Mouse (Mus musculus) neural tube, embryonic 14.5 days (tissue): Measurements from ENCODE around the gene Fbrs. TPM values are rescaled to one million over a fixed set of nuclear protein-coding genes. Genes with fewer than 3 reads are reported as not detected.
A peak's percentile ranks its signal among the peaks of the same experiment; 100 is the strongest.

Experiments
- ATAC-seq: fragments of 200-750 bp; cut with Nextera tagmentation; 2 replicates; pipeline ENCODE4 v1.8.0; 2017; ENCODE audit warnings: low read depth, mild to moderate bottlenecking, moderate TSS enrichment, moderate library complexity
- H3K27ac ChIP-seq: fragments of 300-500 bp; sonication (generic); 2 replicates; pipeline ENCODE4 v1.5.1; 2014; ENCODE audit warnings: low read depth, mild to moderate bottlenecking, control low read depth, low read length, moderate library complexity, mixed read lengths
- H3K27me3 ChIP-seq: fragments of 300-500 bp; sonication (generic); 2 replicates; pipeline ENCODE4 v1.6.1; 2014; ENCODE audit warnings: low read length; ENCODE audit not compliant: control insufficient read depth, insufficient read depth
- H3K36me3 ChIP-seq: fragments of 300-500 bp; sonication (generic); 2 replicates; pipeline ENCODE4 v1.6.1; 2014; ENCODE audit warnings: low read length, mixed read lengths; ENCODE audit not compliant: control insufficient read depth, insufficient read depth
- H3K4me1 ChIP-seq: fragments of 300-500 bp; sonication (generic); 2 replicates; pipeline ENCODE4 v1.6.1; 2014; ENCODE audit warnings: low read length; ENCODE audit not compliant: control insufficient read depth, insufficient read depth
- H3K4me2 ChIP-seq: fragments of 300-500 bp; sonication (generic); 2 replicates; pipeline ENCODE4 v1.6.1; 2014; ENCODE audit warnings: mild to moderate bottlenecking, low read depth, low read length, control low read depth
- H3K4me3 ChIP-seq: fragments of 300-500 bp; sonication (generic); 2 replicates; pipeline ENCODE4 v1.5.1; 2014; ENCODE audit warnings: low read depth, low read length, control low read depth, mixed read lengths
- H3K9ac ChIP-seq: fragments of 300-500 bp; sonication (generic); replicated peaks from 2 replicates; pipeline ENCODE4 v1.6.1; 2014; ENCODE audit warnings: low read depth, mild to moderate bottlenecking, control low read depth, low read length, mixed read lengths
- H3K9me3 ChIP-seq: fragments of 300-500 bp; sonication (generic); 2 replicates; pipeline ENCODE4 v1.6.1; 2016; ENCODE audit warnings: low read length; ENCODE audit not compliant: control insufficient read depth
- WGBS: fragments of 180-500 bp; shearing (Covaris S2); extraction: QIAGEN DNeasy Blood & Tissue Kit; methylation state at CpG from one replicate; pipeline ENCODE4 v1.1.7; 2014; 5-methylcytosine and 5-hydroxymethylcytosine counted together
- polyA plus RNA-seq: library from polyadenylated mRNA; unstranded; fragments of >200 nt; fragmentation: Nextera tagmentation; extraction: Ambion mirVana; gene quantifications from 2 replicates; pipeline ENCODE4 v1.2.1, GENCODE M21; 2014

The Fbrs gene
- polyA plus RNA-seq, 1 experiment from 2014 or later: 15.5 TPM

DNA sequence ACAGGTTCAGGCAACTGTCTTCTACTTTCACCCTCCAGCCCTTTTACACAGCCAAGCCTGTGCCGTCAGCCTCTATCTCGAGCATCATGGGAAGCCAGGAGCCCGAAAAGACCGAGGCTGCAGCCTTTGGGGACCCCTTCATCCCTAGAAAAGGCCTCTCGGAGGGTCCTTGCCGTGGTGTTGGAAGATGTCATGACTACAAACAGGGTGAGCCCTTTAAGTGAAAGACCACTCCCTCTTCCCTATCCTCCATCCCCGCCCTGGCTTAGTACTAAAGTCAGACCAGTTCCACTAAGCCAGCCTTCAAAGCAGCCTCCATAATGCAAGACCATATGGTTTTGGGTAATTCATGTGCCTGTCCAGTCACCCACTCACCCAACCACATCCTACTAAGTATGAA is 6.9 kb upstream of the Fbrs start:
- peak; percentile 4; the same call in 1 of the 2 replicates for ATAC-seq
- Histone ChIP-seq H3K4me2 (peak overlapping the region; percentile 88), H3K4me3 (peak overlapping the region; percentile 91), H3K27ac (peak overlapping the region; percentile 98), H3K9me3 (no peaks in the 10 kb centered on the region), H3K4me1 (peaks cover 18% of the 10 kb centered on the region), H3K27me3 (no peaks in the 10 kb centered on the region), H3K36me3 (peaks cover 24% of the 10 kb centered on the region), H3K9ac (peak overlapping the region; percentile 90)
- WGBS: 1% methylated on average over 7 of the region's 7 CpGs

GRCm38 (mm10) chr7:127473705-127474104 is 5.3 kb upstream of the Fbrs start:
- no peak overlapping the region for H3K9ac ChIP-seq
- no peaks in the 10 kb centered on the region for H3K9me3 ChIP-seq
- H3K4me3 ChIP-seq: no peak overlapping the region
- no peak overlapping the region for H3K4me2 ChIP-seq
- H3K36me3 ChIP-seq: peaks cover 24% of the 10 kb centered on the region
- no peaks in the 10 kb centered on the region for H3K27me3 ChIP-seq
- no peak overlapping the region for H3K27ac ChIP-seq
- ATAC-seq: no peak
- H3K4me1 ChIP-seq: peaks cover 18% of the 10 kb centered on the region
- WGBS: 76% methylated on average over 5 of the region's 5 CpGs

- Histone ChIP-seq H3K27me3 (no peaks in the 10 kb centered on the region), H3K4me2 (no peak overlapping the region), H3K9ac (no peak overlapping the region), H3K27ac (no peak overlapping the region), H3K9me3 (no peaks in the 10 kb centered on the region), H3K4me1 (peaks cover 15% of the 10 kb centered on the region), H3K36me3 (peaks cover 24% of the 10 kb centered on the region), H3K4me3 (no peak overlapping the region)
- ATAC-seq: no peak
- WGBS: 90% methylated on average over 6 of the region's 6 CpGs
Observed at GRCm38 (mm10) chr7:127474378-127475070, 4.5 kb upstream of the Fbrs start.

DNA sequence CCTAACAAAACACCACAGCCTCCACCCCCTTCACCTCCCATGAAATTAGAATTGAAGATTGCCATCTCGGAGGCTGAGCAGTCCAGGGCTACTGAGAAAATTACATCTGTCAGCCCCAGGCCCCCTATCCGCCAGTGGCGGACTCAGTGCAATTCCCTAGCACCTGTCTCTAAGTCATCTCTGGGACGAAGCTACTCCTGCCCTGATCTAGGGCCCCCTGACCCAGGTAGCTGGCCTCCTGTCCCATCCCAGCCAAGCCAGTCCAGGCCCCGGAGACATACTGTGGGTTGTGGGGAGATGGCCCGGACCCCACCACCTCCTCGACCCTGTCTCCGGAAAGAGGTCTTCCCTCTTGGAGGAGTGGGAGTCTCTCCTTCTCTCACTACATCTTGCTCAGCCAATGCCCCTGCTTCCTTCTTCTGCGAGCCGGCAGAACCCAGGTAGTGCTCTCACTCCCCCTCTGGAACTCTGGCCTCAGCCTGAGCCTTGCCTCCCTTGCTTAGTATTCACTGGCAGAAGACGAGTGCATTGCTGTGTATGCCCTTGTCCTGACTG is 3.7 kb upstream of the Fbrs start:
- H3K9ac ChIP-seq: no peak overlapping the region
- H3K27me3 ChIP-seq: no peaks in the 10 kb centered on the region
- H3K9me3 ChIP-seq: no peaks in the 10 kb centered on the region
- H3K4me1 ChIP-seq: peaks cover 18% of the 10 kb centered on the region
- ATAC-seq: no peak
- peaks cover 24% of the 10 kb centered on the region for H3K36me3 ChIP-seq
- H3K4me3 ChIP-seq: no peak overlapping the region
- H3K27ac ChIP-seq: no peak overlapping the region
- 96% methylated on average over 11 of the region's 11 CpGs for WGBS
- H3K4me2 ChIP-seq: no peak overlapping the region

DNA sequence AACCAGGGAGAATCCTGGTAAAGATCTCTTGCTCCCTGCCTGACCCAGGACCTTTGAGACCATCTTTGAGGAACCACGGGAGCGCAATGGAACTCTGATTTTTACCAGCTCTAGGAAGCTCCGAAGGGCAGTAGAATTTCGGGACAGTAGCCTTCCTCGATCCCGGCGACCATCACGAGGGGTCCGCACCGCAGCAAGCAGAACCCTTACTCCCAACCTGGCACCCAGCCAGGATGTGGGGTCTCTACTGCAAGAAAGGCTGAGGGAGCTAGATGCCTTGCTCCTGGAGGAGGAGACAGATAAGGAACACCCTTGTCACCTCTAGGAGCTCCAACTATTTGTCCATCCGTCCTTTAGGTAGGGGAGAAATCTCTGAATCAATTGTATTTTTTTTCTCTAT is 2.7 kb upstream of the Fbrs start:
- ATAC-seq: no peak
- 95% methylated on average over 11 of the region's 11 CpGs for WGBS

DNA sequence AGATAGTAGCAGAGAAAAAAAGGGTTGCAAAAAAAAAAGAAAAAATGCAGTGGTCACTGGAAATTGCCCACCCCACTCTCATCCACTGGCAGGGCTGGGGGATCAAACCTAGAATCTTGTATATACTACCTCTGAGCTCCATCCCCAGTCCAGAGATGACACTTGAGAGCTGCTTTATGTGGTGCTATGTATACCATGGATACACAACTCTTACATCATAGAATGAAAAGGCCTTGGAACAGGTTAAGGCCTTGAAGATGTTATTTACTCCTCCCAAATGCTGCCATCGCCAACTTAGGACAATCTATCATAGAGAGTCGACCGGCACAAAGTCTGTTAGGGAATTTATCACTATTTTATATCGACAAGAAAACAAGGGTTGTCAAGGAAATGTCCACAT is 2.1 kb upstream of the Fbrs start:
- Histone ChIP-seq H3K9me3 (no peaks in the 10 kb centered on the region), H3K27ac (no peak overlapping the region), H3K9ac (no peak overlapping the region), H3K27me3 (no peaks in the 10 kb centered on the region), H3K4me2 (peak overlapping the region; percentile 70), H3K4me1 (peaks cover 28% of the 10 kb centered on the region), H3K4me3 (no peak overlapping the region), H3K36me3 (peaks cover 27% of the 10 kb centered on the region)
- whole genome bisulfite sequencing: 76% methylated on average over 4 of the region's 4 CpGs
- ATAC-seq: no peak

More for the DNA sequence above, 2.7 kb upstream of the Fbrs start:
- Histone ChIP-seq H3K27me3 (no peaks in the 10 kb centered on the region), H3K27ac (no peak overlapping the region), H3K4me2 (no peak overlapping the region), H3K4me3 (no peak overlapping the region), H3K9ac (no peak overlapping the region), H3K36me3 (peaks cover 24% of the 10 kb centered on the region), H3K4me1 (peaks cover 28% of the 10 kb centered on the region), H3K9me3 (no peaks in the 10 kb centered on the region)

GRCm38 (mm10) chr7:127477687-127478634 is 1.0 kb upstream of the Fbrs start:
- H3K36me3 ChIP-seq: peaks cover 36% of the 10 kb centered on the region
- peak overlapping the region; percentile 95 for H3K9ac ChIP-seq
- no peaks in the 10 kb centered on the region for H3K9me3 ChIP-seq
- under 1% methylated on average over 50 of the region's 50 CpGs for WGBS
- peak; percentile 92 for ATAC-seq
- H3K27me3 ChIP-seq: no peaks in the 10 kb centered on the region
- peak overlapping the region; percentile 96 for H3K4me3 ChIP-seq
- peak overlapping the region; percentile 93 for H3K27ac ChIP-seq
- peaks cover 21% of the 10 kb centered on the region for H3K4me1 ChIP-seq
- H3K4me2 ChIP-seq: peak overlapping the region; percentile 98

DNA sequence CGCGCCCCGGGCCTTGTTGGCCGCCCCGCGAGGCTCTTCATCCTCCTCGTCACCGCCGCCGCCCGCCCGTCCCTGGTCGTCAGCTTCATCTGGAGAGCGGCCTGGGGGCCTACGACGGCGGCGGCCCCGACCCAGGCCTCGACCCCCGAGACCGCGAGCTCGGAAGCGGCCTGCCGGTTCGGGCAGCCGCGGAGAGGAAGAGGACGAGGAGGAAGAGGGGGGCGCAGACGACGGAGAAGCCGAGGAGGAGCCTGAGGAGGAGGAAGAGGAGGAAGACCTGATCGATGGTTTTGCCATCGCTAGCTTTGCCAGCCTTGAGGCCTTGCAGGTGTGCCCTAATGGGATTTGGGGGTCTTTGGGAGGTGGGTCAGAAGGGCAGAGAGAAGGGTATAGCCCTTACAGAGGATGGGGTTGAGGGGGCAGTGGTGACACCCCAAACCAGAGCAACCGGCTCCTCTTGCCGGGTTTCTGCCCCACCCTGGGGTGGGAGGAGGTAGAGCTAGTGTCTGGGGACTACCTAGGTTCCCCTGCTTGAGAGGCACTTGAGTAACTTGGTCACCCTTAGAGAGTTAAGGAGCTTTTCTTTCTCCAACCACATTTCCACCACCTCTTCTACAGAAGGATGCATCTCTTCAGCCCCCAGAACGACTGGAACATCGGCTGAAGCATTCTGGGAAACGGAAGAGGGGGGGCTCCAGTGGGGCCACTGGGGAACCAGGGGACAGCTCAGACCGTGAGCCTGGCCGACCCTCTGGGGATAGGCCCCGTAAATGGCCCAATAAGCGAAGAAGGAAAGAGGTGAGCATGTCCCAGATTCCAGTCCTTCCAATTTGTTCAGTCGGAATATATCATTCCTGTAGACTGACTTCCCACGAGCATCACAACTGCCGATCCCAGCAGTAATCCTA is 573 bp downstream of the Fbrs start:
- H3K4me3 ChIP-seq: peak overlapping the region; percentile 96
- peaks cover 39% of the 10 kb centered on the region for H3K36me3 ChIP-seq
- H3K9ac ChIP-seq: peak overlapping the region; percentile 95
- peaks cover 21% of the 10 kb centered on the region for H3K4me1 ChIP-seq
- 3% methylated on average over 43 of the region's 48 CpGs for WGBS
- H3K27me3 ChIP-seq: no peaks in the 10 kb centered on the region
- peak overlapping the region; percentile 98 for H3K4me2 ChIP-seq
- H3K9me3 ChIP-seq: no peaks in the 10 kb centered on the region
- H3K27ac ChIP-seq: peak overlapping the region; percentile 93
- ATAC-seq: no peak
